Mouse (Mus musculus): ENCODE results near the gene Mfsd9.

The Mfsd9 gene

DNA sequence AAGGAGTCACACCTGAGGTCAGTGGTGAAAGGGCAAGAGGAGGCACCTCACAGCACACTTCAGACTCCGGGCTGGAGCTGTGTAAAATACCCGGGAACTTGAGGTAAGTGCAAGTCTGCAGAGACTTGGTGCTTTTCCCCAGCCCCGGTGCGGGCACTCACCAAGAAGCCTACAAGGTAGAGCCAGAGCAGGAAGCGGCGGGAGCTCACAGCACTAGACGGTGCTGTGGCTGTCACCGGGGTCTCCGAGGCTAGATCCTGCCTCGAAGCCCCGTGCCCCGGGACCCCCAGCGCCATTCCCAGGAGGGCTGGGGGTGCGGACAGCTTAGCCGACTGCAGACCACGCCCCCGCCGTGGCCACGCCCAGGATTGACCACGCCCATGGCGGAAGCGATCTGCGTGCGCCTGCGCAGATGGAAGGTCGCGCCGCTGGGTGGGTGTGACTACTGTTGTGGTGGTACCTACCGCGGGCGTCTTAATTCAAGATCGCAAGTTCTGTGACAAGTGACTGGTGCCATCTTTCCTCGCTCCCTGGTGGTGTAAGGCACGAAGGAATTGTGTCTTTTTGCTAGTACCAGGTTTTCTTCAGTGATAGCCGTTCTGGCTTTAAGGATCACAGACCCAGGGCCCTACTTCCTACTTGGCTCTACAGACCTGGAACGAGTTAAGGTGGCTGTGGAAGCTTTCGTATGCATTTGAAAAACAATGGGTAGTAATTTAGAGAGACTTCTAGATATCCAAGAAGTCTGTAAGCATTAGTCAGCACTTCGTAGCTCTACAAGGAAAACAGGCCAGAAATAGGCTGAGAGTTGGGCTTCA, at the start of gene Mfsd9:
Gene Mfsd9, minus strand, starts transcription at position 364 of the 818 bp plus-strand sequence.
- DNase-seq (ENCODE audit: low spot score) = peak; percentile 93

GRCm38 (mm10) chr1:40835468-40835867, 45.0 kb upstream of the Mfsd9 start:
- no peak for DNase-seq (ENCODE audit: low spot score)

- DNase-seq (ENCODE audit: low spot score) = no peak
Measured at GRCm38 (mm10) chr1:40830712-40831507, 40.4 kb upstream of the Mfsd9 start.

DNA sequence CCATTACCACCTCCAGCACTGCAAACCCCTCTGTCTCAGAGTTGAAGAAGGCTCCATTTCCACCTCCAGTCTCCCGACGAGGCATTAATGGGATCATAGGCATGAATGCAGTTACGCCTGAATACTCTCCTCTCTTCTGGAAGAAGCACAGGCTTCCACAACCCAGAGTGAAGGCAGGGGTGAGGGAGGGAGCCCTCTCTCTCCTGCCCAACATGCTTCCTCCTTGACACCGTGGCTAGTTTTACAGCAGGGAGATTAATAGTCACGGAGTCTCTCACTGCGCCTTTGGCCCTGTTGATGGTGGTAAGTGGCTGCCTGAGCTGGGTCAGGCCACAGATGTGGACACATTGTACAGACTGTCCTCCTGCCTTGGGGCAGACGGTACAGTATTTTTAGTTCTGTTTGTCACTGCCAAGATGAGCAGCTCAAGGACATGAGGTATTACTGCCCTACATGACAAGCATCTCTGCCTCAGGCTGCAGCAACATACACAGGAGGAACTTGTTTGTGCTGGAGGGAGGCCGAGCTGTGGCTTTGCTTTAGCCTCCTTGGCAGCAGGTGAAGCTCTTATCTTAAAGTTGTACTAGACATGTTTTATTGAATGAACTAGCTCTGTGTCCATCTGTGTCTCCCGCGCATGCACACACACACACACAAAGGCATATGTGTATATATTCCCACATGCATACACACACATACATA, 38.9 kb upstream of the Mfsd9 start:
- no peak for DNase-seq (ENCODE audit: low spot score)

DNA sequence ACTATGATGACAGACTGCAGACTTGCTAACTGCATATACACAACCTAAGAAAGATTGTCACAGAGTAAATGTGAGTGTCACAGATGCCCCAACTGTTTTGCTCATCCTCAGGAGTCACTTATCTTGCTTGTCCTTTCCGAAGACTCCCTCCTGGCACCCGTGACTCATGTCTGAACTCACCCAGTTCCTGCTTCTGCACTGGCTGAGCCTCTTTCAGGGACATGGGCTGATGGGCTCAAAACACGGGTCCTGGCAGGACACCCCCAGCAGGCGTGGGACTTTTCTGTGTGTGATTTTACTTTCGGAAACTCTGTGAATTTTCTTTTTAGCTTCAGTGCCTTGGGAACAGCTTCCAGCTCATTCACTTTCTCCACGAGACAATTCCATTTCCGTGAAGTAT, 35.3 kb upstream of the Mfsd9 start:
- DNase-seq (ENCODE audit: low spot score) = no peak

GRCm38 (mm10) chr1:40824936-40825335, 34.4 kb upstream of the Mfsd9 start:
- DNase-seq (ENCODE audit: low spot score) = no peak

GRCm38 (mm10) chr1:40824517-40824916, 34.0 kb upstream of the Mfsd9 start:
- DNase-seq (ENCODE audit: low spot score) = no peak

GRCm38 (mm10) chr1:40815071-40815845, 24.8 kb upstream of the Mfsd9 start:
- no peak for DNase-seq (ENCODE audit: low spot score)

- DNase-seq (ENCODE audit: low spot score) = no peak
Measured at GRCm38 (mm10) chr1:40808643-40809042, 18.2 kb upstream of the Mfsd9 start.

GRCm38 (mm10) chr1:40805891-40806290, 15.4 kb upstream of the Mfsd9 start:
- no peak for DNase-seq (ENCODE audit: low spot score)

DNA sequence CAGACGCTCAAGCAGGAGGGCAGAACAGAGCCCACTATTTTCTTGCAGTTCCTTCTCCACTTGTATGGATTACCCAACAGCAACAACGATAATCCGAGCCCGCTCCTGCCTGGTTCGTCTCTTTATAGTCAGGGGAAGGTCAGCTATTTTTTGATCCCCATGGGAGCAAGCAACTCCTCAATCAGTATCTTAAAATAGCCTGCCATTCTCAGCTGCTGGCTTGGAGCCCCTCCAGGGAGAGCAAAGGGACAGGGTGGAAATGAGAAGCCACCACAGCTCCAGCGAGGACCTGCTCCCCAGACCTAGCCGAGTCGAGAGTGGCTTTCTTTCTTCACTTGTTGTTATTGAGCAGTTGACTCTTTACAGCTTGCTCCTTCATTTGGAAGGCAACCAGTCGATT, 14.9 kb upstream of the Mfsd9 start, which contains the start of gene Tmem182:
Gene Tmem182, plus strand, starts transcription at position 251 of the 400 bp plus-strand sequence.
- DNase-seq (ENCODE audit: low spot score) = no peak

DNA sequence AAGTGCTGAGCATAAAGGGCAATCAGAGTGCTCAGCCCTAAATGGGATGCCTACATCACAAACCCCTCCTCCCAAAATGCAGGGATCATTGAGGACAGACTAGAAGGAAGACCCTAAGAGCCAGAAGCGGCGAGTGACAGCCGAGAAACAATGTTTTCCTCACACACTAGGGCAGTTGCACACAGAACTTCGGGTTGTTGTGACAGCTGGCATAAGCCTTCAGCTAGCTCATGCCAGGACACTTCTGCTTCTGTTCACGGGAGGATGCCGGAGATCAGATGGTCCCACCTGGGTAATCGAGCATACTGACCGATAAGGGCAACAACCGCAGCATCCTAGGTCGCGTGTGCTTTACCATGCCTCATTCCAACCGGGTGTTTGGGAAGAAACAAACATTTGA, 13.6 kb upstream of the Mfsd9 start:
- no peak for DNase-seq (ENCODE audit: low spot score)

DNA sequence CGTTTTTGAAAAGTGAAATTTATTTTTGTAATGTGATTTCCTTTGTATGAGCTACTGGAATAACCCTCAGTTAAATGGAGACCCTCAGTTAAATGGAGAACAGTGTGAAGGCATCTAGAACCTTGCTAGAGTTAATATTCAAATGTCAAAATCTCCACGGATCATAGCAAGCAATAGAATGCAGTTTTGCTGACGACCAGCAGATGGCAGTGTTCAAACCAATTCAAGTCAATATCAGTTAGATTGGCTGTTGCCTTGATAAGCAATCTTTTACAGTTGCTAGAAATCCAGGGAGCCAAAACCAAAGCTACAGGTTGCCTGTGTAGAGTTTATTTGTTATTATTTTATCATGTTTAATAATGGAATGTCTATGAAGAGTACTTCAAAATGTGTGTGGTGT, 12.3 kb upstream of the Mfsd9 start:
- DNase-seq (ENCODE audit: low spot score) = peak; percentile 76

- no peak for DNase-seq (ENCODE audit: low spot score)
Measured at GRCm38 (mm10) chr1:40800908-40801307, 10.4 kb upstream of the Mfsd9 start.

GRCm38 (mm10) chr1:40799121-40799520, 8.6 kb upstream of the Mfsd9 start:
- DNase-seq (ENCODE audit: low spot score) = no peak

- DNase-seq (ENCODE audit: low spot score) = peak; percentile 91
Measured at GRCm38 (mm10) chr1:40797348-40797747, 6.9 kb upstream of the Mfsd9 start.

GRCm38 (mm10) chr1:40795508-40795907, 5.0 kb upstream of the Mfsd9 start:
- DNase-seq (ENCODE audit: low spot score) = no peak

GRCm38 (mm10) chr1:40789666-40790233, 737 bp downstream of the Mfsd9 start:
- no peak for DNase-seq (ENCODE audit: low spot score)

GRCm38 (mm10) chr1:40788956-40789355, 1.5 kb downstream of the Mfsd9 start:
- no peak for DNase-seq (ENCODE audit: low spot score)

DNA sequence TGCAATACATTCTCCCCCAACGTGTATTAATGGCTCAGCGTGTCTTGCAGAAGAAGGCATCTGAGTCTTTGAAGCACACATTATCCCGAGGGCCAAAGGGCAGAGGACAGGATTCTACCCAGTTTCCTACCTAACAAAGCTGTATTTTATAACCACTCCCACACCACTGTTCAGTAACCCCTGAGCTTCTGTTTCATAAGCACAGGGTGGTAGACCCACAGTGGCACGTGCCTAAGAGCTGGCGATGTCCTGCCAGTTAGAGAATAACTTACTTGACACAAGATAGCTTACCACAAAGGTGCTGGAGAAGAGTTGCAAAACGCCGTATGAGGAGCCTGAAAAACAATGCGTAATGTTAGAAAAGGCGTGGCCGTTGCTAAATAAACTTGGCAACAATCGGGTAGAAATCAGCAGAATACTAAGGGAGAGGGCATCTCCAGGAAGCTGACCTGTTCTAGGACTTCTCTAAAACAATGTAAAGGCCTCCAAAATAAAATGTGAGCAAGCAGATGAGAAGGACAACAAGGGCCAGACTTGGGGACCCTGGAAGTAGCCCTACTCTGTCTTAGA, 4.5 kb downstream of the Mfsd9 start:
- no peak for DNase-seq (ENCODE audit: low spot score)

DNA sequence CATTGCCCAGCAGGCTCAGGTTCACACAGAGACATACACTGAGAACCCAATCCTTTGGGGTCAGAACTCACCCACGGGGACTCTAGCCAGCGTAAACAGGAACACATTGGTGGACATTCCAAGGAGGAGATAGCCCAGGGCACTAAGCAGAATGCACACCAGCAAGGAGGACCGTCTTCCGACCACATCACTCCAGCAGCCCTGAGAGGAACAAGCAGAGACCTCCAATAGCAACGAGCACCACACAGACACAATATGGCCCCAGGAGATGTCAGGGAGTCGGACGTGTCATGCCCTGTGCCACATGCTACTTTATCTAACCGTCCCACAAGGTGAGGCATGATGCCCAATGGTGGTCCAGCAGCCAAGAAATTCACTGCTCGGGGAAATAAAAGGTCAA, 6.2 kb downstream of the Mfsd9 start:
- DNase-seq (ENCODE audit: low spot score) = no peak
